Mouse (Mus musculus): Measurements from ENCODE around the gene Hpse2. TPM values are rescaled to one million over a fixed set of nuclear protein-coding genes. Genes with fewer than 3 reads are reported as not detected.

Gene Hpse2
- polyA plus RNA-seq, 1 experiment, result not detected

GRCm38 (mm10) chr19:43155582-43155981 is 232.6 kb downstream of the Hpse2 start:
- no peaks in the 10 kb centered on the region for H3K27me3 ChIP-seq (ENCODE audit: control insufficient read depth, insufficient read depth, insufficient read length)
- no peak overlapping the region for H3ac ChIP-seq (ENCODE audit: control insufficient read depth, insufficient read length)
- H3K4me2 ChIP-seq (ENCODE audit: low read depth), result no peak overlapping the region
- no peaks in the 10 kb centered on the region for H3K36me3 ChIP-seq (ENCODE audit: control insufficient read depth, insufficient read depth)
- no peaks in the 10 kb centered on the region for H3K79me2 ChIP-seq (ENCODE audit: control insufficient read depth, insufficient read depth)
- TF ChIP-seq USF1 (IDR thresholded peaks at IDR 0.05; ENCODE audit: low read depth) (no peak), SRF (IDR thresholded peaks at IDR 0.05; ENCODE audit: control insufficient read depth, insufficient read length, low read depth) (no peak), TCF12 (IDR thresholded peaks at IDR 0.05; ENCODE audit: insufficient read depth, poor library complexity, severe bottlenecking) (no peak)
- H3K4me3 ChIP-seq, result no peak overlapping the region

- TF ChIP-seq REST (IDR thresholded peaks at IDR 0.05; ENCODE audit: insufficient read depth, insufficient read length) (no peak), CEBPB (IDR thresholded peaks at IDR 0.05; ENCODE audit: insufficient read depth, poor library complexity, severe bottlenecking) (no peak), MAX (IDR thresholded peaks at IDR 0.05; ENCODE audit: low read depth) (no peak), USF1 (IDR thresholded peaks at IDR 0.05; ENCODE audit: low read depth) (no peak), POLR2A (IDR thresholded peaks at IDR 0.05; ENCODE audit: insufficient read length, low read depth) (no peak), E2F4 (IDR thresholded peaks at IDR 0.05; ENCODE audit: insufficient read depth) (no peak)
- H3K4me2 ChIP-seq (ENCODE audit: low read depth), result no peak overlapping the region
- H3K79me2 ChIP-seq (ENCODE audit: control insufficient read depth, insufficient read depth), result no peaks in the 10 kb centered on the region
- H3K36me3 ChIP-seq (ENCODE audit: control insufficient read depth, insufficient read depth), result no peaks in the 10 kb centered on the region
- no peak overlapping the region for H3ac ChIP-seq (ENCODE audit: control insufficient read depth, insufficient read length)
- no peaks in the 10 kb centered on the region for H3K27me3 ChIP-seq (ENCODE audit: control insufficient read depth, insufficient read depth, insufficient read length)
- H3K4me3 ChIP-seq, result no peak overlapping the region
These were observed 240.3 kb downstream of the Hpse2 start for GRCm38 (mm10) chr19:43147901-43148300.

- Histone ChIP-seq H3ac (ENCODE audit: control insufficient read depth, insufficient read length) (no peak overlapping the region), H3K79me2 (ENCODE audit: control insufficient read depth, insufficient read depth) (no peaks in the 10 kb centered on the region), H3K27me3 (ENCODE audit: control insufficient read depth, insufficient read depth, insufficient read length) (no peaks in the 10 kb centered on the region), H3K36me3 (ENCODE audit: control insufficient read depth, insufficient read depth) (no peaks in the 10 kb centered on the region), H3K4me3 (no peak overlapping the region), H3K4me2 (ENCODE audit: low read depth) (no peak overlapping the region)
- no peak for TF ChIP-seq POLR2A (IDR thresholded peaks at IDR 0.05; ENCODE audit: insufficient read length, low read depth)
- TF ChIP-seq MAX (IDR thresholded peaks at IDR 0.05; ENCODE audit: low read depth), result no peak
- no peak for TF ChIP-seq TCF3 (IDR thresholded peaks at IDR 0.05; ENCODE audit: insufficient read length, low read depth)
- TF ChIP-seq SRF (IDR thresholded peaks at IDR 0.05; ENCODE audit: control insufficient read depth, insufficient read length, low read depth), result no peak
- no peak for TF ChIP-seq USF1 (IDR thresholded peaks at IDR 0.05; ENCODE audit: low read depth)
- TF ChIP-seq TCF12 (IDR thresholded peaks at IDR 0.05; ENCODE audit: insufficient read depth, poor library complexity, severe bottlenecking), result no peak
- no peak for TF ChIP-seq REST (IDR thresholded peaks at IDR 0.05; ENCODE audit: insufficient read depth, insufficient read length)
- no peak for TF ChIP-seq POLR2AphosphoS2 (IDR thresholded peaks at IDR 0.05; ENCODE audit: insufficient read length, low read depth)
- no peak for TF ChIP-seq CEBPB (IDR thresholded peaks at IDR 0.05; ENCODE audit: insufficient read depth, poor library complexity, severe bottlenecking)
- no peak for TF ChIP-seq MYOG (IDR thresholded peaks at IDR 0.05; ENCODE audit: control insufficient read depth in 1 of 3, insufficient read depth in 1 of 3, insufficient read length in 2 of 3, low read depth in 2 of 3)
- TF ChIP-seq E2F4 (IDR thresholded peaks at IDR 0.05; ENCODE audit: insufficient read depth), result no peak
- no peak for TF ChIP-seq MYOD1 (IDR thresholded peaks at IDR 0.05; ENCODE audit: control insufficient read depth in 1 of 3, insufficient read length in 2 of 3, low read depth in 2 of 3)
These were observed 241.3 kb downstream of the Hpse2 start for GRCm38 (mm10) chr19:43146820-43147219.

- no peak for TF ChIP-seq MYOG (IDR thresholded peaks at IDR 0.05; ENCODE audit: control insufficient read depth in 1 of 3, insufficient read depth in 1 of 3, insufficient read length in 2 of 3, low read depth in 2 of 3)
- TF ChIP-seq POLR2A (IDR thresholded peaks at IDR 0.05; ENCODE audit: insufficient read length, low read depth), result no peak
- no peak for TF ChIP-seq CEBPB (IDR thresholded peaks at IDR 0.05; ENCODE audit: insufficient read depth, poor library complexity, severe bottlenecking)
- TF ChIP-seq REST (IDR thresholded peaks at IDR 0.05; ENCODE audit: insufficient read depth, insufficient read length), result no peak
- no peak for TF ChIP-seq MYOD1 (IDR thresholded peaks at IDR 0.05; ENCODE audit: control insufficient read depth in 1 of 3, insufficient read length in 2 of 3, low read depth in 2 of 3)
- no peak for TF ChIP-seq POLR2AphosphoS2 (IDR thresholded peaks at IDR 0.05; ENCODE audit: insufficient read length, low read depth)
- TF ChIP-seq SRF (IDR thresholded peaks at IDR 0.05; ENCODE audit: control insufficient read depth, insufficient read length, low read depth), result no peak
- no peak for TF ChIP-seq TCF12 (IDR thresholded peaks at IDR 0.05; ENCODE audit: insufficient read depth, poor library complexity, severe bottlenecking)
- TF ChIP-seq USF1 (IDR thresholded peaks at IDR 0.05; ENCODE audit: low read depth), result no peak
- TF ChIP-seq MAX (IDR thresholded peaks at IDR 0.05; ENCODE audit: low read depth), result no peak
- TF ChIP-seq TCF3 (IDR thresholded peaks at IDR 0.05; ENCODE audit: insufficient read length, low read depth), result no peak
- TF ChIP-seq E2F4 (IDR thresholded peaks at IDR 0.05; ENCODE audit: insufficient read depth), result no peak
- Histone ChIP-seq H3K4me2 (ENCODE audit: low read depth) (no peak overlapping the region), H3K4me3 (no peak overlapping the region), H3K79me2 (ENCODE audit: control insufficient read depth, insufficient read depth) (no peaks in the 10 kb centered on the region), H3ac (ENCODE audit: control insufficient read depth, insufficient read length) (no peak overlapping the region), H3K36me3 (ENCODE audit: control insufficient read depth, insufficient read depth) (no peaks in the 10 kb centered on the region), H3K27me3 (ENCODE audit: control insufficient read depth, insufficient read depth, insufficient read length) (no peaks in the 10 kb centered on the region)
These were observed 246.5 kb downstream of the Hpse2 start for GRCm38 (mm10) chr19:43141646-43142045.

- no peak overlapping the region for H3ac ChIP-seq (ENCODE audit: control insufficient read depth, insufficient read length)
- no peaks in the 10 kb centered on the region for H3K36me3 ChIP-seq (ENCODE audit: control insufficient read depth, insufficient read depth)
- no peak overlapping the region for H3K4me2 ChIP-seq (ENCODE audit: low read depth)
- TF ChIP-seq TCF12 (IDR thresholded peaks at IDR 0.05; ENCODE audit: insufficient read depth, poor library complexity, severe bottlenecking), result no peak
- no peak for TF ChIP-seq POLR2AphosphoS2 (IDR thresholded peaks at IDR 0.05; ENCODE audit: insufficient read length, low read depth)
- no peak for TF ChIP-seq POLR2A (IDR thresholded peaks at IDR 0.05; ENCODE audit: insufficient read length, low read depth)
- H3K27me3 ChIP-seq (ENCODE audit: control insufficient read depth, insufficient read depth, insufficient read length), result no peaks in the 10 kb centered on the region
- no peaks in the 10 kb centered on the region for H3K79me2 ChIP-seq (ENCODE audit: control insufficient read depth, insufficient read depth)
- no peak overlapping the region for H3K4me3 ChIP-seq
These were observed 278.4 kb downstream of the Hpse2 start for GRCm38 (mm10) chr19:43109796-43110195.
